Mouse (Mus musculus) thymus, adult 2 months (tissue): ENCODE measurements around the gene Inhbc.

Experiments
- CTCF ChIP-seq: fragments of 200-500 bp; IDR thresholded peaks from 2 replicates; pipeline ENCODE4 v1.5.1; 2012; ENCODE audit warnings: mild to moderate bottlenecking, control low read depth, low read length, moderate library complexity, borderline replicate concordance; ENCODE audit not compliant: control insufficient read depth, poor library complexity, insufficient read depth; ENCODE audit errors: extremely low read depth
- POLR2A ChIP-seq: fragments of 200-500 bp; IDR thresholded peaks from 2 replicates; pipeline ENCODE4 v1.6.1; 2012; ENCODE audit warnings: mild to moderate bottlenecking, low read length, control low read depth, moderate library complexity; ENCODE audit not compliant: control insufficient read depth, poor library complexity, insufficient read depth; ENCODE audit errors: extremely low read depth

DNA sequence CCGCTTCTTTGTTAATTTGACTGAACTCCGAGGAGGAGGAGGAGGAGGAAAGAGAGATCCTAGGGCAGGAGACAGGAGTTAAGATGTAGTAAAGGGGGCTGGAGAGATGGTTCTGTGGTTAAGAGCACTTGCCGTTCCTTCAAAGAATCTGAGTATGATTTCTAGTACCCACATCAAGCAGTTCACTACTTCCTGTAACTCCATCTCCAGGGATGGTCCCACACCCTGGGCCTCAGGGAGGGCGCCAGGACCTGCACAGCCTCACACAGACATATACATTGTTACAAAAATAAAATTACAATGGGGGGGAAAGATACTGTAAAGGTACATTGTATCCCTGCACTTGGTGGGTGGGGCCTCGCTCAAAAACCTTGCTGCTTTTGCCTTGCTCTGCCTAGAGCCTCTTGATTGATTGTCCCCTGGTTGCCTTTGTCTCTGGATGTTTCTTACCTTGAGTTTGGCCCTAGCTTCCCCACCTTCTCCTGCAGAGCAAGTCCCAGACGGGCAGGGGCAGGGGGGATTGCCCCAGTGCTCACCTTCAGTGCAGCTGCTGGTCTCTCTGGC is 32.6 kb downstream of the Inhbc start:
- TF ChIP-seq CTCF (no peak), POLR2A (no peak)
